Mouse (Mus musculus): ENCODE results near the gene Dpf2.

The Dpf2 gene

DNA sequence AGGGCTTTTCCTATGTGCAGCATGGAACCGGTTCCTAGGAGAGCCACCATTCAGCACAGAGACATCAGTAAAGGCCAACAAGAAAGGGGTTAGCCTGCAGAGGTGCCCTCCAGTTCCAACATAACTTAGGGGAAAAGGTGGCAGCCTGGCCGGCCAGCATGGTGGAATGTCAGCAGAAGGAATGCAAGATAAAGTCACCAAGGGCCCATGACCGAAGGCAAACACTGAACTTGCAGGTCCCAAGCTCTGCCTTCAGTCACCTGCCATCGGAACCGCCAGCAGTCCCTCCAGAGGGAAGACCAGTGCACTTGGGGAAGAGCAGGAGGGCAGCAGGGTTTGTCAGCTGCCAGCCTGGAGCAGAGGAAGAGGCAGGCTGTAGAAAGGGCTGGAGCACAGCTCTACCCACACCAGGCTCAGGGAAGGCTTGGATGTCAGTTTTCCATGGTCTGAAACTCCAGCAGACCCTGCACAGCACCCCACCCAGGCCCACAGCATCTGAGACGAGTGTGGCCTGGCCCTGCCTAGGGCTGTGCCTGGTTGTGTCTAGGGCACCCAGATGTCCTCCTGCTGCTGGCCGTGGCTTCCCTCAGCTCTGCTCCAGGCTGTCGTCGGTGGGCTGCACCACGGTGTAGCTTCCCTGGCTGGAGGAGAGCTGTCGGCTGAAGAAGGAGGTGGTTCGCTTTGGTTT, 60.6 kb downstream of the Dpf2 start:
- DNase-seq = no peak

DNA sequence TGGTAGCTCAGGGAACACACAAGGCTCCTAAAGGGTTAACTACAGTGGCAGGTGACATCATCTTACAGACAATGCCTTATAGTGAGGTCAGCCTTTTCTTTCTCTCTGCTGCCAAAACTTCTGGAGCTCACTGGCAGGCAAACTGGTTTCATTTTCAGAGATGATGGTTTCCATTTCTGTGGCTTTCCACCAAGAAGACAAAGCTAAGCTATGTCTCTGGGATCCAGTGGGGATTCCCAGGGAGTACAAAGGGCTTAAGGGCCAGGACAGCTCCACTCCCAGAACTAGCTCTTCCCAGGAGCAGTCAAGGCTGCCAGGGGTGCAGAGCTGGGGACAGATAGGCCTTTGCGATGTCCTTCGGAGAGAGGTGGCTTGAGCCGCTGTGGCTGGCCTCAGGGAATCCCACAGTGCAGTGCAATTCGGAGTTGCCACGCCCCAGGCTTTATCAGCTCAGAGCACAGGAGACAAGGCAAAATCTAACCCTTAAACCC, 61.3 kb downstream of the Dpf2 start:
- no peak for DNase-seq

DNA sequence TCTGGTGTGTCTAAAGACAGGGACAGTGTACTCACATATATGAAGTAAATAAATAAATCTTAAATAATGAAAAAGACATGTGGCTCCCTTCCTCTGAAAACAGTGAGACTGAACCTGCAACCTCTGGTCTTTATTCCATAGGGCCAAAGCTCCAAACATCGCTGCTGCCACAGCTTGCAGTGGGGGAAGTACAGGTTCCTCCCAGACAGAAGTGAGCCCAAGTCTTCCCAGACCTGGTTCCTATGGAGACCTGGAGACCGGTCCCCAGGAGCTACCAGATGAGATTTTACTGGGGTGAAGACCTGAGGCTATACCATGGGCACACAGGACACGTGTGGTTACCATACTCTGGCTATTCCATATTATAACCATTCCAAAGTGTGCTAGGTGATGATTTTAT, 62.0 kb downstream of the Dpf2 start:
- no peak for DNase-seq

DNA sequence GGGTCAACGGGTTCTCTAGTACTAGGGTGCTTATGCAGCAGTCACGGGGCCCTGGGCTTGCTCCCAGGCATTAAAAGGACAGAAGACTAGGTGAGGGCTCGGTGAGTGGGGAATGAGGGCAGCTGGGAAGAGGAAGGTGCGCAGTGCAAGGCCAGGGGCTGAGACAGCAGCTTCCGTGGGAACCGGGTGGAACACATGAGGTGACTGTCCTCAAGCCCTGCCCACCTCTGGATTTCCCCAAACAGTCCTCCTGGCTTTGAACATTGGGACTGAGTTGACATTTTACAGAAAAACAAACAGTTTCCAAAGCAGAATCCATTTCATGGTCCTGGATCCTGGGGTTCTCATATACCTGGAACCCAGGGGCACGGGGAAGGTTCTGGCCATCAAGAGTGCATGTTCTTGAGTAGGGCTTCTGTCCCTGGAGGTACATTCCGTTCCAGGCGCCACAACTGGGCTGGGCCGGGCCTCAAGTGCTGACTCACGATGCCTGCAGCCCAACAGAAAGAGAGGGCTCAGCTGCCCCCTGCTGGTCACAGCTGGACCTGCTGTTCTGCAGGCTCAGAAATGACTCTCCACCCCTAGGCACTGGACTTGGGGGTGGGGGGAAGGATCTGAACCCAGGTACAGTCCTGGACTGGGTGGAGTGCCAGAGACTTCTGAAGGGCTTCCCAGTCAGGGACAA, 62.8 kb downstream of the Dpf2 start:
- DNase-seq = peak; percentile 95 to 96

- peak; percentile 28 to 30 for DNase-seq
These were observed 63.8 kb downstream of the Dpf2 start for GRCm38 (mm10) chr19:5848826-5849672.

GRCm38 (mm10) chr19:5848032-5848825, 64.6 kb downstream of the Dpf2 start:
- DNase-seq = no peak

- DNase-seq = no peak
These were observed 65.5 kb downstream of the Dpf2 start for GRCm38 (mm10) chr19:5847306-5847796.

DNA sequence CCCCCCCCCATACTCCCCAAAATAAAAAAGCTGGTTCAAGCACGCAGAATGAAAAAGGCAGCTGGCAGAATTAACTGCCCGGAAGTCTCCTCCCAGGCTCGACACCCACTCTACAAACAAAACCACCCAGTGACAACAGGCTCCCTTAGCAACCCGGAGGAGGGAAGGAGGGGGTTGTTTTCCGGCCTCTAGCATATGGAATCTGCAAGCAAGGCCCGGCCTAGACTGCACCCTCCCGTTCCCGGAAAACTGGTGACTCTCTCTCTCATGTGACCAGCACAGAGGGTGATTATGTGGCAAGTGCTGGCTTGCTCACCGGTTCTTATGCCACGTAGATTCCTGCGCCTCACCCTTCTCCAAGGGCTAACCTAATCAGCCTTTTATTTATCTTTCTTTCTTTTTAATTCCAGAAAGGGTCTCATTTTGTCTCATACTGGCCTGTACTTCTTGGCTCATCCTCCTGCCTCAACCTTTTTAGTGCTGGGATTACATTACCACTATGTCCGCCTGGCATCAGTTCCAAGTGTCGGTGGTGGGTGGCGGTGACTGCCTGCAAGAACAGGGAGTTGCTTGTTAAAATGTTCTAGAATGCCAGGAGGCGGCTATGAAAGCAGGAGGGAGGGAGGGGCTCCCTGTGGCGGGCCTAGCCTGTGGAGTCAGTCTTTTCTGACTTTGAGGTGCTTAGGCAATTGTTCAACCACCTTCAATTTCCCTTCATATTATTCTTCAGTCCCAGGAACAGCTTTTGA, 66.1 kb downstream of the Dpf2 start:
- peak; percentile 66 to 67 for DNase-seq

Data from B cell, adult 2 months (primary cell).